Mouse (Mus musculus): ENCODE results near the gene Spo11.
A peak's percentile ranks its signal among the peaks of the same experiment; 100 is the strongest.

The Spo11 gene

DNA sequence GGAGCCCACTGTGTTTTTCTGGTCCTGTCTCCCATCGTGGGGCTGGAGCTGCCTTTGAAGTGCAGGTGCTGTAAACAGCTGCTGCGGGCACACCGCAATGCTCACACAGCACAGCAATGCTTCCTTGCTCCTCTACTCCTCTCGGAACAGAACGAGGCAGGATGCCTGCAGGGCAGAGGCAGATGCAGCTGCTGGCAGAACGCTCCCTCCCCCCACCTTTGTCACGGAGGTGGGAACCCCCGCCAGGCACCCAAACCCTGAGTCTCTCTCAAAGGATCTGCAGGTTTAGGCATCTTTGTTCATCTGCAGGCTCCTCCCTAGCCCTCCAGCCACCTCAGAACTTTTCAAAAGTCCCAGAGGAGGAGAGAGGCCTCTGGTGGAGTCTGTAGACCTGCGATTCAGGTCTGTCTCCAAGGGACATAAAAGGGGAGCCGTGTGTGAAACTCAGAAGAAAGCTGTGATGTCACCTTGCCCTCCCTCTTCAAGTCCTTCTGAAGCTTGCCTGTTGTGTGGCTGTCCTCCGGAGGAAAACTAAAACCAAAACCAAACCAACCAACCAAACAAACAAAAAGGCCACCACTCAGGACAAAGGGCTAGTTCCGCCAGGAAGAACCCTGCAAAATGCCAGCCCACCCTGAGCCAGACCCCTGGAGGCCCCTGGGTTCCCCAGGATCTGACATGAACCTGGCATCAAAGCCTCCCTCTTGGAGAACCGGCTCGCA is at the start of gene Spo11:
Gene Spo11 (plus strand): TSS at position 292 of the 722 bp plus-strand sequence.
- no peak for DNase-seq (ENCODE audit: low spot score)

DNA sequence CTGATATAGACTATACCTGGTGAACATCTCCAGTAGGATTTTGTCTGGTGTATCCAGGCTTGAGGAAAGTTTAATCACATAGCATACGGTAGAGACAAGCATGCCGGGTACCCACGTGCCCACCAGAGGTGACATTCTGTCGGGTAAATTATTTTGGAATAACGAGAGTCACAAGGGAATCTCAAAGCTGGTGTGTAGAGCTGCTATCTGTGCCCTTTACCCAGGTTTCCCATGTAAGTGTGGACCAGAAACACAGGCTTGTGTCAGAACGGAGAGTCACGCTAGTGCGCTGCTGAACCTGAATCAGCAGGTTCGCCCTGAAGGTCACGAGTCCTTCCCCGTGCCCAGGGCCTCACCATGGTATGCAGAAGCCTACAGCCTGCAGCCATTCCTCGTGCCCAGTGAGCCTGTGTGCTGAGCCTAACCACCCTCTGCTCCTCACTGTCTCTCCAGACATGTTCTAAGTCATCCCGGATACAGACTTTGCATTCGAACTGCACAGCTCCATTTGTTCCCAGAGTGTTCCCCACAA is 47.5 kb upstream of the Spo11 start:
- peak; percentile 44 for DNase-seq (ENCODE audit: low spot score)

- DNase-seq (ENCODE audit: low spot score), result no peak
Observed at GRCm38 (mm10) chr2:172931137-172931898, 46.2 kb upstream of the Spo11 start.

GRCm38 (mm10) chr2:172933631-172934419 is 43.7 kb upstream of the Spo11 start:
- DNase-seq (ENCODE audit: low spot score), result no peak

GRCm38 (mm10) chr2:172934420-172934788 is 43.1 kb upstream of the Spo11 start:
- no peak for DNase-seq (ENCODE audit: low spot score)

- DNase-seq (ENCODE audit: low spot score), result no peak
Observed at GRCm38 (mm10) chr2:172934891-172935740, 42.4 kb upstream of the Spo11 start.

DNA sequence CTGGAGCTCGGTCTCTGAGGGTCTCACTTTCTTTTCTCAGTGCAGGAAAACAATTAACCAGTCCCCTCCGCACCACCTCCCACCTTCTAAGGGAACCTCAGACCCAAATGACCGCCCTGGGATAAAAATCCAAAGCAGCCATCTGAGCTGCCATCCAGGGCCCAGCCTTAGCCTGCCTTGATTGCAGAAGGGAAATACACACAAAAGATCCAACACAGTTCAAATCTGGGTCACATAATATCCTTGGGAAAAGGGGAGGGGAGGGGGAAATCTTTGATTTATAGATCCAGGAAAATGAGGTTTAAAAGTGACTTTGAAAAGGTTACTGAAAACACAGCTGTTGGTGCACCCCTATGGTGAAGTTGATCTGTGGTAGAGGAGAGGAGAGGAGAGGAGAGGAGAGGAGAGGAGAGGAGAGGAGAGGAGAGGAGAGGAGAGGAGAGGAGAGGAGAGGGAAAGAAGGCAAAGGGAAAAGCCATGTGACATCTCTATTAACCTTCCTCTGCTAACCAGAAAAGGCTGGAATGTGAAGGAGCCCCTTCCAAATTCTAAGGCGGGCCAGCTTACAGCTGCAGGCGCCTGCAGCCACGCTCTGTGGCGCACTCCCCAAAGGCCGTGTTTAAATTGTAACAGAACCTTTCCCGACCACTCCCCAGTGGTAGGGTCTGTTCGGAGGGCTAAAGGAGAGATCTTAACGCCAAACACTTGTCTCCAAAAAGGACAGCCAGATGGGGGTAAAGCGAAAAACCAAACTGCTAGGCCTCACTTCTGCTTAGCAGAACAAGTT is 41.5 kb upstream of the Spo11 start:
- DNase-seq (ENCODE audit: low spot score), result no peak

GRCm38 (mm10) chr2:172936844-172937243 is 40.7 kb upstream of the Spo11 start:
- DNase-seq (ENCODE audit: low spot score), result no peak

GRCm38 (mm10) chr2:172937326-172938190 is 39.9 kb upstream of the Spo11 start:
- DNase-seq (ENCODE audit: low spot score), result peak; percentile 59

DNA sequence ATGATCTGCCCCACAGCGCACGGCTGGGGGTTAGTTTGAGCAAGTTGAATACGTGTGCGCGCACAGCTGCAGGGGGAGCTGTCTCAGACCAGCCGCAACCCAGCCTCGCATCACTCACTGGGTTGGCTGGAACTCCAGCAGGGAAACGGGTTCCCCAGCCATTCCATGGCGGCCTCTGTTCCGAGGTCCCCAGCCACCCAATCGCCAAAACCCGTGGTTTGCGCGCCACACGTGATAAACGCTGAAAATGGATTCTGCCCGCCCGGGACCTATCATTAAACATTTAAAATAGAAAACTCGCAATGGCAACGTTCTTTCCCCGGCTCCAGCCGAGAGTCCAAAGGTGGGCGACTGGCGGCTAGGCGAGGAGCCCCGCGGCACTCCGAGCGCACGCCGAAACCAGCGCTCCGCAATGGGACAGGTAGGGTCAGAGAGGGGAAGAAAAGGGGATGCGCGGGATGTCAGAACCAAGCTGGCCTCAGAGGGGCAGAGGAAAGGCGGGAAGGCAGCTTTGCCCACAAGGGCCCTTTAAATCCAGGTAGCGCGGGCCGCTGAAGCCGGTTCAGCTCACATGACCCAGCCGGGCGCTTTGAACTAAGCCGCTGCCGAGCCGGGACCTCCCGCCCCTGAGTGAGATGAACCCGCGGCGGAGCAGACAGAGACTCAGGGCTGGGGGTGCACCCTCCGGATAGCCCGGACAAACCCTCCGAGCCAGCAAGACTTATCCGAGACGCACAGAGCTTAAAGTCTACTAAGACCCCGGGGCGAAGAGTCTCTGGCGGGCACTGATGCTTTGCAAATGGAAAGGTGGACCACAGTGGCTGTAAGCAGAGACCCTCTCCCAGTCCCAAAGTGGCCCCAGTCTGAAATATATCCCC is 38.5 kb upstream of the Spo11 start:
- DNase-seq (ENCODE audit: low spot score), result peak; percentile 69

GRCm38 (mm10) chr2:172939639-172940002 is 37.9 kb upstream of the Spo11 start:
- DNase-seq (ENCODE audit: low spot score), result no peak

- DNase-seq (ENCODE audit: low spot score), result peak; percentile 75
Observed at GRCm38 (mm10) chr2:172940003-172940798, 37.3 kb upstream of the Spo11 start, which contains the start of gene Bmp7. Gene Bmp7, minus strand, starts transcription at chr2:172940321.

DNA sequence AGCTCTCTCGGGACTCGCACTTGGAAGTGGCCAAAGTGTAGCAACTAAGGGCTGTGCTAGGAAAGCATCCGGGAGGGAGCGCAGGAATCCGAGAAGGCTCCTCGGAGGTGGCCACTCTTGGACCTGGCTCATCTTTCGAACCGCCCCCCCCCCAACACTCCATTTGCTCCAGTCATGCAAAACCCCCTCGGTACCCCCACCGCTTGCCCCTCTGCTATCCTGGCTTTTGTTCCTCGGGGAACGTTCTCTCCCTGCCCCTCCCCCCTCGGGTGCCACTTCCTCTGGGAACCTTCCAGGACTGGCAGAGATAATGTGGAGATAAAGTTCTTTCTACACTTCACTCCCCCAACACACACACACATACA is 36.7 kb upstream of the Spo11 start:
- no peak for DNase-seq (ENCODE audit: low spot score)

DNA sequence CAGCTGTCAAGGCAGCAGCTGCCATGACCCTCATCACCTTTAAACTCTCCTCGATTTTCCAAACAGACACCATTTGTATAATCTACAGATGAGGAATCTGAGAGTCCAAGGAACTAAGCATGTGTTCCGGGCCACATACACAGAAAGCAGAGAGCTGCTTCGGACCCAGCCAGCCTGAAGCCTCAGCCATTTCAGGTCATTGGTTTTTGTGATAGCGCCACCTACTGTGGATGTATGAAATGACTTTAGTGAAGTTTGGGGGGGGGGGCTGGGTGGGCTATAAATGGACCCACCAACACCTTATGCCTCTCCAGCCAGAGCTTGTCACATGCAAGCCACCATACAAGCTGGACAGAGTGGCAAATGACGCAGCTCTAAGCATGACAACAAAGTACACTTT is 28.4 kb upstream of the Spo11 start:
- DNase-seq (ENCODE audit: low spot score), result no peak

- no peak for DNase-seq (ENCODE audit: low spot score)
Observed at GRCm38 (mm10) chr2:172950119-172950676, 27.3 kb upstream of the Spo11 start.

DNA sequence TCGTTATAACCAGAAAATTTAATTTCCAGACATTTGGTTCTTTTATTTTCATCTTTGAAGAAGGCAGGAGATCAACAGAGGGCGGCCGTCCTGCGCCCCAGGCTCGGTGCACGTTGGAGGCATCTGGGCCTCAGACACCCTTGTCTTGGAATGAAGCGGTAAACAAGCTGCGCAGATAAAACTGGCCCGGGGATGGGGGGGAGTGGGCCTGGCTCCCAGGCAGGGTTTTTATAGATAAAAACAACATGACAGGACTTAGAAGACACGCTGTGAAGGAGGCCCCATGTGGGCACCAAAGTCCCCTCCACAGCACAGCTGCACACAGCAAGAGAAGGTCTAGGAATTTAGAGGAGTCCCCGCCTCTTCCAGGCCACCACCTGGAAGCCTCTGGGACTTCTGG is 26.8 kb upstream of the Spo11 start:
- no peak for DNase-seq (ENCODE audit: low spot score)

DNA sequence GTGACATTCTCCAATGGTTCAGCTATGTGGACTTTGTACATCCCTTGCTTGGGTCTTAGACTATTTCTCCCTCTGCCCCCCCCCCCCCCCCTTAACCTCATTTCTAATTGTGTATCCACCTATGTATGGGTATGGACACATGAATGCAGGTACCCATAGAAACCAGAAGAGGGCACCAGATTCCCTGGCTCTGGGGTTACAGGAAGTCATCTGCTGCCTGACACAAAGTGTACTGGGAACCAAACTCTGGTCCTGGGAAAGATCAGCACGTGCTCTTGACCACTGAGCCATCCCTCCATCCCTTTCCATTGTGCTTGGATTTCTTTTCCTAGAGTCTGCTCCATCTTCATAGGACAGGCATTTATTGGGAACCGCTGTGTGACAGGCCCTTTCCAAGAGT is 25.5 kb upstream of the Spo11 start:
- DNase-seq (ENCODE audit: low spot score), result no peak

DNA sequence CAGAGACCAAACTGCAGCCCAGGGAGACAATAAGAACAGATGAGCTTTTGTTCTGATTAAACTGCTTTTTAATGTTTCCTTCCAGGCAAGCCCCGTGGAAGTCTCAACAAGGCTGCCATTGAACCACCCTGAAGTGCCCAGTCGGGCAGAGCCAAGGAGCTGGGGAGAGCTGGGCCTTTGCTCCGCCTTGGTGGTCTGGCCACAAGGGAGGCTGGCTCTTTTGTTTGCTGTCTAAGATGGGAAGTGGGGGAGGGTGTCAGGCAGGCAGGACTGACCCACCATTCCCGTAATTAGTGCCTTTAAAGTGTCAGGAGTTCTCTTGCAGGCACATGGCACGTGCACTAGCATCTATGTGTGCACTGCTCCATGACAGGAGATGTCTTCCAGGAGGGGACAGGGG is 18.9 kb upstream of the Spo11 start:
- DNase-seq (ENCODE audit: low spot score), result no peak

Measured in urinary bladder, postnatal 14 days (tissue).